Mouse (Mus musculus) heart, embryonic 15.5 days (tissue): ENCODE results near the gene Zxdc. TPM values are rescaled to one million over a fixed set of nuclear protein-coding genes. Genes with fewer than 3 reads are reported as not detected.

Experiments
- polyA plus RNA-seq: library from polyadenylated mRNA; unstranded; fragments of >200 nt; fragmentation: Nextera tagmentation; extraction: Ambion mirVana; gene quantifications from 2 replicates; pipeline ENCODE4 v1.2.1, GENCODE M21; 2015

Zxdc gene
- polyA plus RNA-seq, 1 experiment from 2014 or later = 5.5 TPM

Other genes with a start within 250 kb of the Zxdc start
- gene Vmn1r51, start 246.9 kb upstream of the Zxdc start, polyA plus RNA-seq = not detected in 2 replicates
- not detected in 2 replicates for gene Vmn1r52, start 194.7 kb upstream of the Zxdc start, polyA plus RNA-seq
- gene V1ra8, start 166.7 kb upstream of the Zxdc start, polyA plus RNA-seq = not detected in 2 replicates
- not detected in 2 replicates for gene Vmn1r53, start 145.1 kb upstream of the Zxdc start, polyA plus RNA-seq
- not detected in 2 replicates for gene Vmn1r54, start 123.2 kb upstream of the Zxdc start, polyA plus RNA-seq
- not detected in 2 replicates for gene BC048671, start 68.3 kb upstream of the Zxdc start, polyA plus RNA-seq
- gene Chst13, start 44.3 kb upstream of the Zxdc start, polyA plus RNA-seq = 0.14 TPM in 1 of 2 replicates, not detected in the other
- 0.15 TPM in 1 of 2 replicates, not detected in the other for gene Uroc1, start 36.2 kb upstream of the Zxdc start, polyA plus RNA-seq
- 0.32 and 0.42 TPM in 2 replicates for gene Cfap100, start 59.3 kb downstream of the Zxdc start, polyA plus RNA-seq
- gene Klf15, start 93.1 kb downstream of the Zxdc start, polyA plus RNA-seq = 22.5 and 22.8 TPM in 2 replicates
- 1.8 and 3.6 TPM in 2 replicates for gene Aldh1l1, start 116.9 kb downstream of the Zxdc start, polyA plus RNA-seq
- 10.7 and 12.0 TPM in 2 replicates for gene Slc41a3, start 235.2 kb downstream of the Zxdc start, polyA plus RNA-seq